Mouse (Mus musculus): ENCODE measurements around the gene Kif2c.
A peak's percentile ranks its signal among the peaks of the same experiment; 100 is the strongest.

The Kif2c gene

DNA sequence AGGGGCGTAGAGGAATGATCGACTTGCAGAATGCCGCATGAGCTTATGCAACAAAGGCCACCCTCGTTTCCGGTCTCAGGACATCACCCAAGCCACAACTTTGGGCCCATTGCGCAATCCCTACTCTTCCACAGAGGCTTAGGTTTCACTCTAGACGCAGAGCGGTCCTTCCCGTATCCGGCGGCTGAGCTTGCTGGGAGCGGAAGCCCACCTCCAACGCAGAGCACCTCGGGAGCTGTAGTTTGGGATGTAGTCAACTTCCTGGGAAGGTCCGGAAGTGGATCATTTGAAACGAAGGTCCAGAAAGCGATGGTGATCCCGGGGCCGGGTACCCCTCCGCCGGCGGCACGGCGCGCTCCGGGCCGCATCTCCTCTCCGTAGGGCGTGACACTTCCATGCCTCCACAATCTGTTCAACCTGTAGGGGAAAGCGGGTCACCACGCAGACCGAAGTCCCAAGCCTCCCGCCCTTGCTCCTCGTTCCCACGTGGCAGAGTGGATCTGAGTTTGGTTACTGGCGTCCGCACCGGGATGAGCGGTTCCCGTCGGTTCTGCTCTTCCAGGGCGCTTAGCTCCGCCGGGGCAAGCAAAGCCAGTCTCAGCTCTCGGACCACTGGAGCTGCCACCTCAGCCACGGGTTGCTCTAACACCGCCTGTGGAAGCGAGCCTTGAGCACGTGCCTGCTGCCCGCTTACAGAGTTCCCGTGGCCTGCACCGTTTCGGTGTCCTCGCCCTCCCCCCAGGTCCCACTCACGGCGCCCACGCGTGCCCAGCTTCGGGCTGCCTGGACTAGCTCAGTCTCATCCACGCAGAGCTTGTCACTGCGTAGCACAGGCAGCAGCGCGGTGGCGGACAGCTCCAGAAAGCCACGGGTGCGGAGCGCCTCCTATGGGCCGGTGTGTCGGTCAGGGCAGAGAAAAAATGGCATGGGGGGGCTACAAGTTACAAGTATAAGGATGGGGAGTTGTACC, 61.7 kb downstream of the Kif2c start:
- DNase-seq (ENCODE audit: low read depth, low spot score), result peak; percentile 91

DNA sequence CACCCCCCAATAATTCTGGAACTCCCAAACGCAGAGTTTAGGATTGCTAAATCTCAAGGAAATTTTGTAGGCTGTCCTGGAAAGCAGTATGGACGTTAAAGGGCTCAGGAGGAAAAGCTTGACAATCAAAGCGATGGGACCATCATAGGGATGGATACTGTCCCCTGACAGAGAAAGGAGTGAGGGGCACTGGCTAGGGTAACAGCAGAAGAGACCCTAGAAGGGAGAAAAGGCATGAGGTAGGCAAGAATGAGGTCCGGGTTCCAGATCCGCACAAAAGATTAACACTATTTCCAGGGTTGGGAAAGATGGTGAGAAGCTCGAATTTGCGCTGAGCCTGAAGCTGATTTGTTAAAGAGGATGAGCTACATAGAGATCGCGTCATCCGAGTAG, 62.4 kb downstream of the Kif2c start:
- no peak for DNase-seq (ENCODE audit: low read depth, low spot score)

- no peak for DNase-seq (ENCODE audit: low read depth, low spot score)
Measured at GRCm38 (mm10) chr4:117119636-117120035, 62.8 kb downstream of the Kif2c start.

DNA sequence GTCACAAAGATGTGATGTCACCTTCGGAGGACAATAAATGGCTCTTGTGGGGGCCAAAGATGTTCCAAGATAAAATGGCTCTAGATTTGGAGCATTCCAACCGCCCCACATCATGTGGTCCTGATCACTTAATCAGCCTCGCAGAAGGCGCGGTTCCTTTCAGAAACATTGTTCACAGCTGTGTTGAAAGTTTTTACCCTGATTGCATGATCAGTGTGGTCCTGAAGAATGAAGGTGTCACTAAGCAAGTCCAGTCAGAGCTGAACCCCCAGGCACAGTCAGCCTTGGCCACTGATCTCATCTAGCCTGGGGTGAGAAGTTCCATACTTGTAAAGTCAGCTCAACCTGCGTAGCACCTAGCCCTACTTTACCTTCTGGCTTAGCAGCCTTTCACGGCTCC, 64.5 kb downstream of the Kif2c start:
- no peak for DNase-seq (ENCODE audit: low read depth, low spot score)

GRCm38 (mm10) chr4:117115592-117115991, 66.8 kb downstream of the Kif2c start:
- no peak for DNase-seq (ENCODE audit: low read depth, low spot score)

DNA sequence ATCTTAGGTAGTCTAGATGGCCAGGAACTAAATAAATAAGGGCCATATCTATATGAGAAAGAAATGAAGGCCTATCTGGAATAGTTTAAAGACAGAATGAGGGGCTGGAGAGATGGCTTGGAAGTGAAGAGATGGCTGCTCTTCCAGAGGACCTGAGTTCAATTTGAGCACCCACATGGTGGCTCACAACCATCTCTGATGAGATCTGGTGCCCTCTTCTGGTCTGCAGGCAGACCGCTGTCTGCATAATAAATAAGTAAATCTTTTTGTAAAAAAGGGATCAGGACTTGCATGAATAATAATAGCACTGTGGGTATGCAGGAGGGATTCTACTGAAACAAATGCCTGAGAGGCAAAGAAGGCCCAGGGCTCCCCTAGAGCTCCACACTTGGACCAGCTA, 69.2 kb downstream of the Kif2c start:
- peak; percentile 37 for DNase-seq (ENCODE audit: low read depth, low spot score)

DNA sequence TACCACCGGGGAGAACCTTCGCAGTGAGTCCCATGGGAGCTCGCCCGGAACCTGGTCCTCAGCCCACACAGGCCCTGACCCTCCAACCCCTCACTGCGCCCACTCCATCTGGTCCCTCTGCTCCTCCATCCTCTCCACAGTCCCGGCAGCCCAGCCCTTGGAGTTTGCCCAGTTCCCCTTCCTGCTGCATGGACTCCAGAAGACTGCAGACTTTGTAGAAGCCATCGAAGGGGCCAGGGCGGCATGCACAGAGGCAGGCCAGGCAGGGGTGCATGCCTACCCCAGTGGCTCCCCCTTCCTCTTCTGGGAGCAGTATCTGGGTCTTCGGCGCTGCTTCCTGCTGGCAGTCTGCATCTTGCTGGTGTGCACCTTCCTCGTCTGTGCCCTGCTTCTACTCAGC, 71.5 kb downstream of the Kif2c start:
- DNase-seq (ENCODE audit: low read depth, low spot score), result no peak

GRCm38 (mm10) chr4:117110249-117110648, 72.2 kb downstream of the Kif2c start:
- DNase-seq (ENCODE audit: low read depth, low spot score), result no peak

Data from CD4-positive, CD25-positive, alpha-beta regulatory T cell, adult 2 months (primary cell).